Mouse (Mus musculus): ENCODE measurements at regions not wholly inside any gene's neighbourhood (a gene's known extent, or its start where the extent isn't known, plus 50 kb on each side); places are given as distances from the start of the nearest gene placed in this dataset.

DNA sequence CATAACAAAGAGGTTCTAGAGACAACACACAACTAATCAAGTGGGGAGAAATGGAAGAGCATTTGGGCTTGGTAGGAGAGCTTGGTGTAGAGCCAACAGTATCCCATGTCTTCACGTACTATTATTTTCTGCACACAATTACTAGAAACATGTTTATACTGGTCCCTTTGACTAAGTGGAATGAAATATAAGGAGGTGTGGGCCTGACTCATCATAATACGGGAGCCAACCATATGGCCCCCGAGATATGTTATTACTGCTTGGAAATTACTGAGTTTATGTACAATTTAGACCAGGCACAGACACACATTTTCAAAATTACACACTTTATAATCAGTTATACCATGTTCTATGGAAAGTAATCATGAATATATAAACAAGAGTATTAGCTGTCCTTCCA is 92.7 kb upstream of the Sash1 start:
- no peak for DNase-seq

DNA sequence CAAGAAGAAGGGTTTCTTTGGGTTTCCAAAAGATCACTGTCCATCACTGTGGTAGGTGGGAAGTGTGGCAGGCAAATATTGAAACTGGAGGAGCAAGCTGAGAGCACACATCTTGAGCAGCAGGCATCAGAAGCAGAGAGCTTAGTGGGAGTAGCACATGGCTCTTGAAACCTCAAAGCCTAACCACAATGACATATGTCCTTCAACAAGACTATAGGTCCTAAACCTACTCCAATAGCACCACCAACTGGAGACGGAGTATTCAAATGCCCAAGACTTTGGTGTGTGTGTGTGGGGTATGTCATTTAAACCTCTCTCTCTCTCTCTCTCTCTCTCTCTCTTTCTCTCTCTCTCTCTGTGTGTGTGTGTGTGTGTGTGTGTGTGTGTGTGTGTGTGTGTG is 88.1 kb upstream of the Sash1 start:
- no peak for DNase-seq

DNA sequence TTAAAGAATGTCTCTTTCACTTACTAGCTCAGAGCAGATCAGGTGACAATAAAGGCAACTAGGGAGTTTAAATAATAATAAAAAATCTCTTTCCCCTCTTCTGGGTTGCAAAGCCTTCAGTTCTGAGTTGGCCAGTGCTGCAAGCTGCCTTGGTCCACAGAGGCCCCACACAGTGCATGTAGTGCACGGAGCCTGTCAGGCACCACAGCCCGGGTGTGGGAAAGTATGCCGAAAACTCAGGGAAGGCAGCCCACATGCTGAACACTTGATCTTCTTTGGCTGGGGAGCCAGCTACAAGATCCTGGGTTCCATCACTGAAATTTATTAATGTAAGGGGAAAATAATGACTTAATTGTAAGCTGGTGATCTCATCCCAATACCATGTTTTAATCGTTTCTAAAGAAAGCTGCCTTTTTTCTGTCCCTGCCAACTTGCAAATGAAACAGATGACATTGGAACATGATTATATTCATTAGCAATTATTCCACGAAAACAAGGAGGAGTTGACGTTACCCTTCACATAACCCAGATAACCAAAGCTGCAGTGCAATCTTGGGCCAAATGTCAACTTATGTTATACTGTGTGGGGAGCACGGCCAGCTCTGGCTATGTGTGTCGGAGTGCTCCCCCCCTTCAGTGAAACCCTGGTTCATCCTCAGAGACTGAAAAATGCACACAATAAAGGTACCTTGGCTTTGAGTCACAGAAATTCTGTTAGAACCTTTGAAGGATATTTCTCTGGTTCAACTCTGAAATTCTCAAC is 87.1 kb upstream of the Sash1 start:
- DNase-seq = no peak

DNA sequence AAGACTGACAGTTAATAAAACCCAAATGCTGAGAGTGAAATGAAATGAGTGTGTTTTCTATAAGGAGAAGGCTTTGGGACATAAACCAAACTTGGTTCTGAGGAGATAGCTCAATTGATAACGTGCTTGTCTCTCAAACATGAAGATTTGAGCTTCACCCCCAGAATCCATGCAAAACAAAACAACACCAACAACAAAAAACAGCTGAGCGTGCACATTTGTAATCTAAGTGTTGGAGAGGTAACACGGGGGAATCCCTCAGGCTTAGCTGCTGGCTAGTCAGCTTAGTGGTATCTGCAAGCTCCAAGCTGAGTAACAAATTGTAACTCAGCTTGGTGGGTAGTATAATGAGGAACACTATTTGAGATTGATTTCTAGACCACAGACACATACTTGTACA is 84.9 kb upstream of the Sash1 start:
- DNase-seq = no peak

DNA sequence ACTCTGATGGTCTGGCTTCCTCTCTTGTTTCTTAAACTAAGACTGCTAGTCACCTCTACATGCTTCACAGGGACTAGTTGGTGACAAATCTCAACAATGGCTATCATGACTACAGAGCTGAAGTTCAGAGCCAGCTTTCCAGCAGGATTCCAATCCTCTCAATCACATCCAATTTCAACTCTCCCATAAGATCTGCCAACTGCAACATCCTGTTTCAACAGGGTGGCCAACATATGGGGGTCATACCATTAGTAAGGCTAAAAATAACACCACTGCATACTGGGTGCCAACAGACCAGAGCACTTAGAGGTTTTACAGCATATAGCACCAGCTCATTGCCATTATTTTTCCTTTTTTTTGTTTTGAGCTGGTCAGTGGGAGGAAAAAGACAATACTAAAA is 83.7 kb upstream of the Sash1 start:
- no peak for DNase-seq

DNA sequence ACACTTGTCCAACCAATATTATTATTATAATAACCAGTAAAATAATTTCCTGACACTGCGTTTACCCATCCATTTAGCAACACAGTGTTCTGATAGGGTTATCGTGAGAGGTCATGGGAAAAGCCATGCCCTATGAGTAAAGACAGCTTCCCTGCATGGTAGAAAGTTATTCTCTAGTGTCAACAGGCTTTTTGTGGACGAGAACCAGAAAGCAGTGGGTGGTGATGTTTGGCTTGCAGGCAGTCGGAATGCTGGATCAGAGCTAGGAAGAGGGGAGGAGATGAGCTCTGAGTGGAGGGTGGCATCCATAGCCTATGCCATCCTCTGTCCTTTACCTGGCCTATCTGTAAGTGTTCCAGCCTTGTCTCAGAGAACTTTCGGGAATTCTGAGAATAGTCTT is 83.1 kb upstream of the Sash1 start:
- DNase-seq = no peak

DNA sequence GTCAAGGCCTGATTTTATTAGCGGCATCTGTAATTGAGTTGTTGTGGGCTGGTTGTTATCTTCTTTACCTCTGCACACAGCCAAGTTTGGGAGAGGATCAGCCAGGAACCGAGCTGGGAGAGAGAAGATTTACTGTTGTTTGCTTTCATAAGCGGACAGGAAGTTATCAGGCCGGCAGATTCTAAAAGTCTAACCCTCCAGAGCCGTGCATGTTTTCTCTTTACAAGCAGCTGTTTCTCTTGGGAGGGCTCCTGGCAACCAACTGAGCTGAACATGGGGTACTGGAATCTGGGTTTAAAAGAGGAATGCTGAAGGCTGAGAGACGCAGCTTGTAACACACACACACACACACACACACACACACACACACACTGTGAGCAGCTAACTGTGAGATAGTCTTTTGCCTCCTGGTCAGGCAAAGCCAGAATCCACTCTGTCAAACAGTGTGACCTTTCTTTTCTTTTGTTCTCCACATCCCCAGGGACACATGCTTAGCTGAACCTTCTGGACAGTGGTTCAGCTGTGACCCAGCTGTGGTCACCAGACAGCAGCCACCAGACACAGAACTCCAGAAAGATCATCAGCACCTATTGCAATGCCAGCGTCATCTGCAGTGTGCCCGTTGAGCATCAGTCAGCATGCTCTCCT is 82.5 kb upstream of the Sash1 start:
- no peak for DNase-seq

DNA sequence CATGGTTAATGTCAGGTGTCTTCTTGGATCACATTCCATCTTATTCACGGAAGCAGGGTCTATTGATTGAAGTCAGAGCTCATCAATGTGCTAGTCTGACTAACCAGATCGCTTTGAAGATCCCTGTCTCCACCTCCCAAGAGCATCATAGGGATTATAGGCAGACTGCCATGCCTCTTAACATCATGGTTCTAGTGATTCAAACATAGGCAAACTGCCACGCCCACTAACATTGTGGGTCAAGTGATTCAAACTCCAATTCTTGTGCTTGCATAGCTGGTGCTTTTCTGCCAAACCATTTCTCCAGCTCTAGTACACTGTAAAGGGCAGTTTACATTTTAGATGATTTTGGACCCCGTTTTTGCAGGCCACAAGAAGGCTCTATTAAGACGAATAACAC is 77.1 kb upstream of the Sash1 start:
- no peak for DNase-seq

DNA sequence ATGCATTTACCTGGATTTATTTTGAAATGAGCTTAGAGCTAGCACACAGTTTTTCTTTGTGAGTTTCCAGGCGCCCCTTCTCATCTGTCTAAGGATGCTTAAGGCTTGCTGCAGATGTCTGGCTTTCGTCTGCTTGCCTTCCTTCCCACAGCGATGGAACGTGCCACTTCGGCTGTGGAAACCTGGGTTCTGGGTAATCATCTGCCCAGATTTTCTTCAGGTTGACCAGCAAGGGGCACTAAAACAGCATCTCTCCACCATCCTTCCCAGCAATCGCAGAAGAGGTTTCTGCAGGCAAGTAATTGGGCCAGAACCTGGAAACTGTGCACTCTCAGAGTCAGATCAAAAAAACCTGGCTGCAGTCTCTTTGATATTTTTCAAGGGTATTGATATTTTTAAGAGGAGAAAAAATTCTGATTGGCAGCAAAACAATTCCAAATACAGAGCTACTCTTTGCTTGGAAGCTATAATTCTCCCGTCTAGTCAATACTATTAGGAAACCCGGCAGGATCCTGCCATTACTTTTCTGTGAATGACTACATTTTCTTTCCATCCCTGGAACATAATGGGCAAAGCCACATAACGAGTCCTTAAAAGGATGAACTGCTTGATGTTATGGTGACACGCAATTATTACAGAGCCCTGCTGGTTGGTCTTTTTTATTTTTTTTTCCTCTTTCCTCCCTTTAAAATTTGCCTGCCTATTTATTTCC is 75.2 kb upstream of the Sash1 start:
- no peak for DNase-seq

DNA sequence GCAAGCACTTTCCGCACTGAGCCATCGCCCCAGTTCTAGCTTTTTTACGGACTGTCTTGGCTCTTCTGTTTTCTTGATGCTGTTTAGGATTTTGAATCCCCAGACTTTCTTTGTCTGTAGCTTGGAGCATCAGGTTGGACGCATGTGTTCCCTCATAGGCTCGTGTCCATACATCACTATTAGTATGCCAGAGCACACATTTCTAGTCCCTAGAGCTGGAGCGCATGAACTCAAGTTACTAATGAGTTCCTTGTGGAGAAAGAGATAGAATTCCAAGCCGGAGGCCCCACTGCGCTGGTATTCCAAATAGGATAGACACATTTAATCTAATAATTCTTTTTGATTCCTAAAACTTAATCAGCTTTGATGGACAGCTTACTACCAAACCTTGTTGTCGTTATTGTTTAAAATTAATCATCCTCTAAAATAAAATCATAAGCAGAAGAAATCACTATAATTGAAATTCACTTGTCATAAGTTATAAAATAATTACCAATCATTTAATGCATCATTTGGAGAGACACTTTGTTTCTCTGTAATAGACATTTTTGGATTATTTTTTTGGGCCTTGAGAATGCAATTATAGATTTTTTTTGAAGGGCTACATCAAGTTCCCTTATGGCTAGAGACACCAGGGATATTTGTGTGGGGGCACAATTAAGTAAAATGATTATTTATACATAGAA is 74.5 kb upstream of the Sash1 start:
- no peak for DNase-seq

DNA sequence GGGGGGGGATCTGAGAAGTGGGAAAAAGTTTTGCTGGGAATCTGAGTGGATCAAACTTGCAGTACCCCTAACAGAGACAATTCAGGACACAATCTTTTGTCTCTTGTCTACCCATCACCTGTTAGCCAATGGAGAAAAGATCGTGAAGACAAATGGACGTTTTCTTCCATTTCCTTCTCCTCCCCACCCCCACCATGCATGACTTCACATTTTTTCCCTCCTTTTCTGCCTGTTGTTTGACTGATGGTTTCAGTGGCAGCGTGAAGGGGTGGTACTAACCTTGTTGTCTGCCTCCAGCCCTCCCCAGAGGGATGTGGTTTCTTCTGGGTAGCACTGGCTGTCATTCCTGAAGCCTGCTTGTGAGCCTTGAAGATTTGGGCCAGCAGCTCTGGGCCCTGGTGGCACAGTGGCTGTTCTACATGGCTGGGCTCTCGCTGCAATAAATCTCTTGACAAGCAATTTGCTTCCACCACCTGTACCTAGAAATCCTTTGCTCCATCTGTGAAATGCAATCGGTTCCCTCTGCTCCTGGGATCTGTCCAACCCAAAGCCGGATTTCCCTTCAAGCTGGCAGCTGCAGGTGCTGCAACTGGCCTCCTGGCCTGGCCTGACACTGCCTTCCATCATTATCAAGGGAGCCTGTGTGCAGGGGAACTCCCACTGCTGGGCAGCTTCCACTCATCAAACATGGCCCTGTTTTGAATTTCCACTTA is 69.8 kb upstream of the Sash1 start:
- DNase-seq = peak; percentile 30

DNA sequence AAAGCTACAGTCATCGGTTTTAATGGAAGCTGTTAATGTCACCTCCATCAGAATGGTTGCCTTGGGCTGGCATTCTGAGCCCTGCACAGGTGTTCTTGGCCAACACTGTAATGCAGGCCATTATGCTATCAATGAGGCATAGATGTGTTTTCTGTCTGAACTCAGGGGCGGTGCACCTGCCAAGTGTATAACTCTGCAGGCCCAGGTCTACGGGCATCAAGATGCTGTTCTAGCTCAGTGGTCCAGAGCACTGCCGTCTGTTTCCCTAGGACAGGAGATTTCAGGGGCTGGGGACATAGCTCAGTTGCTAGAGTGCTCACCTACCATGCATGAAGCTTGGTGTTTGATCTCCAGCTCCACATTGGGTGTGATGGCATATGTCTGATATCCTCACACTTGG is 68.1 kb upstream of the Sash1 start:
- DNase-seq = no peak

DNA sequence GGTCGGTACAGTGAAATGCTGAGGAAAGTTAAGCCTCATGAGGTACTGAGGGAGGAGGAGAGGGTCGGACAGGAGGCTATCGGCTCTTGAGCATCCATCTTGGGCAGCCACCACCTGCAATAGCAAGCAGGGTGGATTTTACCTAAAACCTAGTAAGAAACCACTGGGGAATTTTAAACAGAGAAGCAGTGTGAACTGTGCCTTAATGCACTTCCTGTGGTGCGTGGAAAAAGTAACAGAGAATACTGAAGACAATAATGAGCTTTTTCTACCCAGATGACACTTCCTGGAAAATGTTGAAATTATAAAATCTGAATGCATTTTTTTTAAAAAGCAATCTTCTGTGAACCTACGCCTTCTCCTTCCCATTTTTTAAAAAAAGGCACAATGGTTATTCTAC is 67.1 kb upstream of the Sash1 start:
- DNase-seq = no peak

DNA sequence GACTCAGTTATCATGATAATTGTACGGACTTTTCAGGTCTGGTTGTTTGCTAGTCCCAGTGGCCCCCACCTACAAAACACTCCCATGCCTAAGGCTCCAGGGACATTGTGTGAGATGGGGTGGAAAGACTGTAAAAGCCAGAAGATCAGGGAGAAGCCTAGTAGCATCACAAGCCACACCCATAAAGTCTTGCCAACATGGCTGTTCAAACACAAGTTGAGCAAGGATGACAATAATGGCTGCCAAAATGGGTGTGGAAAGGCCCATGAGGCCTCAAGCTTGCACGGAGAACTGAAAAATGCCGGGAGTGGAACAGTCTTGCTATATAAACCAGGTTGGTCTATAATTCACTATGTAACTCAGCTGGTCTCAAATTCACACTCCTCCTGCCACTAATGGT is 66.1 kb upstream of the Sash1 start:
- no peak for DNase-seq

DNA sequence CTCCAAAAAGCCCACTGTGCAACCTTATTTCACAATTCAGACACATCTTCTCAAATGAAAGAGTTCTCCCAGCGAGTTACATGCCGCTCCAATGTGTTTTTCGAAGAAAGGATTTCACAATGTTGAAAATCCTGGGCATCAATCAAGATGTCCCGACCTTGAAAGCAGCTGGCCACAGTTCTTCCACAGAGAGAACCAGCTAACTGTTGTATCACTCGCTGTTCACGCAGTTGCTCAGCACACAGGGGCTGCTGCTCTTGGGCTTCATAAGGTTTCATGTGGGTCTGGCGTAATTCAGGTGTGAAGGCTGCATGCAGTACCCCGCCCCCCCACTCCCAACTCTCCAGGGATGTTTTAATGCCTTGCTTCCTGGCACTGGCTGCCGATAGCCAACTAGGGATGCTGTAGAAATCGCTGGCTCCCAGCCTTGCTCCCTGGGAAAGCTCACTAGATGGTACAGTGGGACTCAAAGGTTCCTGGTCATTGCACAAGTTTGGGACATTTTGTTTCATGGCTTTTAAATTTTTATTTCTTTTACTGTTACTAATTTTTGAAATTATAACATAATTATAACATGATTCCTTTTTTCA is 65.5 kb upstream of the Sash1 start:
- no peak for DNase-seq

DNA sequence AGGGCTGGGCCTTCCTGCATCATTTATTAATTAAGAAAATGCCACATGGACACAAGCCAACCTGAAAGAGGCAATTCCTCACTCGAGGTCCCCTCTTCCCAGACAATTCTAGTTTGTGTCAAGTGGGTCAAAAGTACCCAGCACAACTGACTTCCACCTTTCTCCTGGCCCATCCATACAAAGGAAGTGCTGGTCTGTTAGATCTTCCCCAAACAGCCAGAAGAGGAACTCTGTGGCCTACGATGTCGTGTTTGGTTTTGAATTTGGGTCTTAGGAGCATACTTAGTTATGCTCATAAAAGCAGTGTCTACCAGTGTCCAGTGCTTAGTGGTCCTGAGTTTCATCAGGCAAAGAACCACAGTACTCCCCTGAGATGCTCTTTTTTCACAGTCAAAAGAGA is 62.4 kb upstream of the Sash1 start:
- DNase-seq = no peak

DNA sequence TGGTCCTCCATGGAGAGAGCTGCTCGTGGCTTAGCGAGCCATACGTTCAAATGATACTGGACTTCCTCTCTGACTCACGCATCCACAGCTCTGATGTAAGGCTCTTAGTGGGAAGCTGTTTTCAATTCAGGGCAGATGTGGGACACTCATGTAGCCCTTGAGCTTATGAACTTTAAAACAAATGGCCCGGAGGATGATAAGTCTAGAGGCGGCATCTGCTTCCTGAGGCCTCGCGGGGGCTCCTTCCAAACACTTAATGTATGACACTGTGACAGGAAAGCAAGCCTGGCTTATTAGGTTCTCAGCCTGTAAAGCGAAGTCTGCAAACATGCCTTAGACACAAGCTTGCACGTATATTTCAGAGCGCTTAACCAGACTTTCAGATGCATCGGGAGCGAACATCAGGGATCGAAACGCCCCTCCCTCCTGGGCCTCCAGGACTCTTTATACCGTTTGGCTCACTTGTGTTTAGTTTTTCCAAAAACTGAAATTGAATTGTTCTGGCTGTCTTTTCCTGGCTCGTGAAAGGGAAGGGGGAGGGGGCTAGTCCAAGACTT is 59.4 kb upstream of the Sash1 start:
- no peak for DNase-seq

DNA sequence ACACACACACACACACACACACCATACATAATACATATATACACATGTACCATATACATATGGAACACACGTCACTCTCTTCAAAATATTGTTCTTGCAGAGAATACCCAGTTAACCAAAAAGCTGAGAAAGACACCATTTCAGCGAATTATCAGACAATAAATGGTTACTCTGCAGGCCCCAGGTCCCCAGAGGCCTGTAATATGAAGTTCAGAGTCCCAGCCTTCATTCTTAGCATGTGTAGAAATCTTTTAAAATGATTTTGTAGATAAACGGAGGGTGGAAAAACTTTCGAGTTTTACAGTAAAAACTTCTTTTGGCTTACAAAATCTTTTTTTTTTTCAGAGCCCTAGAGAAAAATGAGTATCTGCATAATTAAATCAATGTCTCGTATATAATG is 58.7 kb upstream of the Sash1 start:
- DNase-seq = no peak

DNA sequence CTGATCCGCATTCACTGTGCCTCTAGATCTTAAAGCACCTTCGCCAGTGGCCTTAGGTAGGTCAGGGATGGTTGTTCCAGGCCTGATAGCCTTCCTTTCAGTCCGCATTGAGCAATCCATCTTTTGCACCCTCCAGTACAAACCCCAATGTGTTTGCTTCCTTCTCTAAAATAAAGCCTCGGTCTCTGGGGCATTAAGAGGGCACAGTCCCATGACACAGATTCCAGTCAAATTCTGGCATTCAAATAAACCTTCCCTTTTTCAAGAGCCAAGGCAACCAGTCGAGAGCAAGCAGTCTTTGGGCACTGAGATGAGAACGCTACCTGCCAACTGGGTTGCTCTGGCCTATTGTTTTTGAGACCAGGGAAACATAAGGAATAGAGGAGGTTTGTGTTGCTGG is 57.8 kb upstream of the Sash1 start:
- DNase-seq = peak; percentile 11

DNA sequence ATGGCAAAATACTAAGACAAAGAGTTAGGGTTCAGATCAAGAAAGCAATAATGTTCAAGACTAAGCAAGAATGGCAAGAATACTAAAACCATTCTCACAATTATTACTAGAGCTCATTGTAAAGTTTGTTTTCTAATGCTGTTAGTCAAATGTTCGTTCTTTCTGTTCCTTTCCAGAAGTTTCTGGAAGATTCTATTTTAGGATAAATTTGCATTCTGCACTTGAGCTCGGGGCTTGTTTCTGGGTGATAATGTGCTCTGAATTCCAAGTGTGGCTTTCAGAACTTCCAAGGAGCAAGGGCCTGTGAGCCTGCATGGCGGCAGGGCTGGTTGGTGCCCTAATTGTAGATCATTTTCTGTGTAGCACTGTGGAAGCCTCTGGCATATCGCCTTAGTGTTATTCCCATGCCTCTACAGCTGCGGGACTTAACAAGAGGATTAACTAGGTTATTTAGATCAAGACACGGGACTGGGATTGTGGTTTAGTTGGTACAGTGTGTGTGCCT is 57.1 kb upstream of the Sash1 start:
- no peak for DNase-seq

DNA sequence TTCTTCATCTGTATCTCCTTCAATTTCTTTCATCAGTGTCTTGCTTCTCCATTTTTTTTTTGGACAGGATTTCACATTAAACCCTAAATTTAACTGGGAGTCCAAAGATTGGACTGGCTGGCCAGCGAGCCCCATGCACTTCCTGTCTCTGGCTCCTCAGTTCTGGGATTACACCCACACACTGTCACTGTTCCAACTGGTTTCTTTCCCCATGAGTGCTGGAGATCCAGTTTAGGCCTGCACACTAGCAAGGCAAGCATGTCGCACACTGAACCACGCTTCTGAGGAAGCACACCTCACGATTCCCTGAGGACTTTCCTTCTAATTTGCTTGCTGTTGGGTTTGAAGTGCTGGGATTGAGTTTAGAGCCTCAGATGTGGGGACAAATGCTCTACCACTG is 50.5 kb upstream of the Sash1 start:
- no peak for DNase-seq
